Mouse (Mus musculus): Measurements from ENCODE around the gene Pofut2. TPM values are rescaled to one million over a fixed set of nuclear protein-coding genes. Genes with fewer than 3 reads are reported as not detected.

Gene Pofut2
- total and polyA plus RNA-seq, 3 experiments: 20.3 to 24.5 TPM; not detected in 1

DNA sequence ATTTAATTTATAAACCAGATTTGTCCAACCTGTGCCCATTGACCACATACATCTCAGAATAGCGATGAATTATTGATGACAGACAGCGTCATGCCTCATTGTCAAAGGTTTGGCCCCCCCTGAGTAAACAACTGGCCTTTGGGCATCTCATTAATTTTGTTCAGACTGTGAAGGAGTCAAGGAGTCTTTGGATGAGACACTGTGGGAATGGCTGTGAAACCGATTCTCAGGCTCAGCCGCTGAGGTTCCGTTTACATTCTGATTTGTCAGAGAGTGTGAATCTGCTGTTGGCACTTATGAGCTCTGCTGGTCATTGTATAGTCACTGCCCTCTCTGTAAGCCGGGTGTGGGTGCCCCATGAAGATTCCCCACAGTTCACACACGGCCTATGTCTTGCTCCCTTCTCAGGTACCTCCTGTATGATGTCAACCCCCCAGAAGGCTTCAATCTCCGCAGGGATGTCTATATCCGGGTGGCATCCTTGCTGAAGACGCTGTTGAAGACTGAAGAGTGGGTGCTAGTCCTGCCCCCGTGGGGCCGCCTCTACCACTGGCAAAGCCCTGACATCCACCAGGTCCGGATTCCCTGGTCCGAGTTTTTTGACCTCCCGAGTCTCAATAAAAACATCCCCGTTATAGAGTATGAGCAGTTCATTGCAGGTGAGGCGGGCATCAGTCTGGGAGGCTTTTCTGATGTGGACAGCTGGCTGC lies 1.3 kb downstream of the Pofut2 start:
- Histone ChIP-seq H3K4me3 (ENCODE audit: control insufficient read depth in 1 of 2, insufficient read depth in 1 of 2, low read depth in 2 of 2, low read length in 2 of 2) (peak overlapping the region in 1 of 2 experiments; percentile 89; a peak in 2 of 4 replicates), H3K9ac (ENCODE audit: control insufficient read depth, low read depth, low read length, poor library complexity, severe bottlenecking) (no peak overlapping the region), H3K4me1 (ENCODE audit: control insufficient read depth in 1 of 2, insufficient read depth in 2 of 2, low read length in 2 of 2) (peaks cover 0 to 3% of the 10 kb centered on the region in 2 experiments; a peak in 1 of 4 replicates), H3K27ac (ENCODE audit: control insufficient read depth, low read depth, low read length) (no peak overlapping the region), H3K36me3 (ENCODE audit: control insufficient read depth in 1 of 2, insufficient read depth in 2 of 2, low read length in 2 of 2) (peaks cover 0 to 2% of the 10 kb centered on the region in 2 experiments; a peak in 1 of 4 replicates), H3K79me2 (ENCODE audit: control insufficient read depth, insufficient read depth, low read length, poor library complexity) (peaks cover 9% of the 10 kb centered on the region), H3K9me3 (replicated peaks; ENCODE audit: insufficient read depth, low read length) (no peaks in the 10 kb centered on the region), H3K27me3 (ENCODE audit: control insufficient read depth in 1 of 2, insufficient read depth in 2 of 2, low read length in 2 of 2) (no peaks in the 10 kb centered on the region)
- no peak for DNase-seq (ENCODE audit: low read depth, low spot score)
- no peak for TF ChIP-seq E2F4 (IDR thresholded peaks at IDR 0.05; ENCODE audit: borderline replicate concordance, low read depth, low read length)
- TF ChIP-seq TCF12 (IDR thresholded peaks at IDR 0.05; ENCODE audit: low read depth, low read length): no peak
- TF ChIP-seq JUND (IDR thresholded peaks at IDR 0.05; ENCODE audit: low read depth, low read length): no peak
- TF ChIP-seq TAL1 (IDR thresholded peaks at IDR 0.05; ENCODE audit: low read length): no peak
- no peak for TF ChIP-seq GABPA (IDR thresholded peaks at IDR 0.05; ENCODE audit: low read depth, low read length)
- TF ChIP-seq SIN3A (IDR thresholded peaks at IDR 0.05; ENCODE audit: low read length): no peak
- no peak for TF ChIP-seq NRF1 (IDR thresholded peaks at IDR 0.05; ENCODE audit: insufficient read depth, low read depth, low read length, poor library complexity, severe bottlenecking)
- TF ChIP-seq POLR2AphosphoS2 (IDR thresholded peaks at IDR 0.05; ENCODE audit: low read length): no peak
- no peak for TF ChIP-seq ZMIZ1 (IDR thresholded peaks at IDR 0.05; ENCODE audit: low read depth, low read length)
- TF ChIP-seq ZC3H11A (IDR thresholded peaks at IDR 0.05; ENCODE audit: low read depth, low read length): no peak
- no peak for TF ChIP-seq POLR2AphosphoS5 (IDR thresholded peaks at IDR 0.05; ENCODE audit: borderline replicate concordance, low read depth, low read length)
- no peak for TF ChIP-seq MEF2A (IDR thresholded peaks at IDR 0.05; ENCODE audit: extremely low read depth, insufficient replicate concordance, low read depth, low read length, poor library complexity, severe bottlenecking)
- no peak for TF ChIP-seq MAZ (IDR thresholded peaks at IDR 0.05; ENCODE audit: low read depth, low read length)
- TF ChIP-seq GATA1 (IDR thresholded peaks at IDR 0.05; ENCODE audit: low read depth, low read length): no peak

DNA sequence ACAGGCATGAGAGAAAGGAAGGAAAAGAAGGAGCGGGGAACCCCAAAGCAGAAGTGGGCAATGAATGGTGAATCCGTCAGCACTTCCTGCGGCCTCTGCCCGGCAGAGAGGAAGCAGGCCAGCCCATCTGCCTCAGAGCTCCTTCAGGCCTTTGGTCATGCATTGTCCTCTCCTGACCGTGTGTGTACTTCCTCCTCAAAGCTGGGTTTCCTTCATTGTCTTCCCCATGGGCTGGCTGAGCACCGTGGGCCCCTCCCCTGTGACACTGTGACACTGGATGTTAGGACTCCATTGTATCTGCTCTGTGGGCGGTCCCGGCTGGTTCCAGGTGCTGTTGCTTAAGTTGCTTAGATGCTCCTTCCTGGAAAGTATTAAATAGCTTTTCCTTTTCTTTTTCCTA lies 7.3 kb downstream of the Pofut2 start:
- Histone ChIP-seq H3K27me3 (ENCODE audit: control insufficient read depth in 1 of 2, insufficient read depth in 2 of 2, low read length in 2 of 2) (no peaks in the 10 kb centered on the region), H3K4me1 (ENCODE audit: control insufficient read depth in 1 of 2, insufficient read depth in 2 of 2, low read length in 2 of 2) (no peaks in the 10 kb centered on the region), H3K9ac (ENCODE audit: control insufficient read depth, low read depth, low read length, poor library complexity, severe bottlenecking) (no peak overlapping the region), H3K79me2 (ENCODE audit: control insufficient read depth, insufficient read depth, low read length, poor library complexity) (no peaks in the 10 kb centered on the region), H3K36me3 (ENCODE audit: control insufficient read depth in 1 of 2, insufficient read depth in 2 of 2, low read length in 2 of 2) (no peaks in the 10 kb centered on the region; a peak in 1 of 4 replicates), H3K4me3 (ENCODE audit: control insufficient read depth in 1 of 2, insufficient read depth in 1 of 2, low read depth in 2 of 2, low read length in 2 of 2) (no peak overlapping the region), H3K9me3 (replicated peaks; ENCODE audit: insufficient read depth, low read length) (no peaks in the 10 kb centered on the region), H3K27ac (ENCODE audit: control insufficient read depth, low read depth, low read length) (no peak overlapping the region)
- no peak for DNase-seq (ENCODE audit: low read depth, low spot score)
- no peak for TF ChIP-seq MYC (IDR thresholded peaks at IDR 0.05; ENCODE audit: low read depth, low read length)
- TF ChIP-seq POLR2AphosphoS2 (IDR thresholded peaks at IDR 0.05; ENCODE audit: low read length): no peak
- TF ChIP-seq ZC3H11A (IDR thresholded peaks at IDR 0.05; ENCODE audit: low read depth, low read length): no peak
- TF ChIP-seq GATA1 (IDR thresholded peaks at IDR 0.05; ENCODE audit: low read depth, low read length): no peak
- TF ChIP-seq USF1 (IDR thresholded peaks at IDR 0.05; ENCODE audit: low read depth, low read length): no peak
- TF ChIP-seq E2F4 (IDR thresholded peaks at IDR 0.05; ENCODE audit: borderline replicate concordance, low read depth, low read length): no peak
- TF ChIP-seq TCF12 (IDR thresholded peaks at IDR 0.05; ENCODE audit: low read depth, low read length): no peak
- no peak for TF ChIP-seq CHD2 (IDR thresholded peaks at IDR 0.05; ENCODE audit: low read length)
- no peak for TF ChIP-seq MXI1 (IDR thresholded peaks at IDR 0.05; ENCODE audit: low read depth, low read length)
- TF ChIP-seq RAD21 (IDR thresholded peaks at IDR 0.05; ENCODE audit: low read depth, low read length): no peak
- TF ChIP-seq NRF1 (IDR thresholded peaks at IDR 0.05; ENCODE audit: insufficient read depth, low read depth, low read length, poor library complexity, severe bottlenecking): no peak
- TF ChIP-seq ZMIZ1 (IDR thresholded peaks at IDR 0.05; ENCODE audit: low read depth, low read length): no peak
- no peak for TF ChIP-seq TAL1 (IDR thresholded peaks at IDR 0.05; ENCODE audit: low read length)
